9 mouse cellular contexts compared by ENCODE assay signal in the genomic region with DNA sequence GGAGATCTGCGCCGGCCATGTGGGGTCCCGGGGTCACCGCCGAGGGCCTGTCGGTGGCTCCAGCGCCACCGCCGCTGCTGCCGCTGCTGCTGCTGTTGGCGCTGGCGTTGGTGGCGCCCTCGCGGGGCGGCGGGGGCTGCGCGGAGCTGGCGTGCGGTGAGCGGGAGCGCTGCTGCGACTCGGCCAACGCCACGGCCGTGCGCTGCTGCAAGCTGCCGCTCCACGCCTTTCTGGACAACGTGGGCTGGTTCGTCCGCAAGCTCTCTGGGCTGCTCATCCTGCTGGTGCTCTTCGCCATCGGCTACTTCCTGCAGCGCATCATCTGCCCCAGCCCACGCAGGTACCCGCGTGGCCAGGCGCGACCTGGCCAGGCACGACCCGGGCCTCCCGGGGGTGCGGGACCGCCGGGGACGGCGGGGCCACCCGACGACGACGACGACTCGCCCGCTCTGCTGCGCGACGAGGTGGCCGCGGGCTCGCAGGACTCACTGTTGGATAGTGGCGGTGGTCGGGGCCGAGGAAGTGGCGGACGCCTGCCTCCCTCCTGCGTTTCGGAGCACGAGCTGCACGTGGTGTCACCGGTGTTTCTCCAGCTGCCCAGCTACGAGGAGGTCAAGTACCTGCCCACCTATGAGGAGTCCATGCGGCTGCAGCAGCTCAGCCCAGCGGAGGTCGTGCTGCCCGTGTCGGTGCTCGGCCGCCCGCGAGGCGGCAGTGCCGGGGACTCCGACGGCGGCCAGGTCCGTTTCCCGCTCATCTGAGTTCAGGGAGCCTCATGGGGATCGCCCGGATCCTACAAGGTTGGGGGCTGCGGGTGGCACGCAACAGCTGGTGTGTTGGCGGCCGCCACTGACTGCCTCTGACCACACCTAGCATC. TPM values are rescaled to one million over a fixed set of nuclear protein-coding genes. Genes with fewer than 3 reads are reported as not detected.
DNase-seq lines count a peak whose midpoint lies in the region; ATAC-seq and TF ChIP-seq lines count a peak whose summit lies in the region.
"Had no signal": no experiment of that assay in that cellular context is flagged by ENCODE, and none has a peak within 500 bp of the region (broad histone marks: within the 10 kb centered on the region; RNA-seq: fewer than 3 reads in every experiment).

No protein-coding gene starts in this region.

- no peaks in the 10 kb centered on the region for H3K9me3 ChIP-seq in forebrain, postnatal 0 days (ENCODE audit: low read length)
- H3K9me3 ChIP-seq in hindbrain, postnatal 0 days (ENCODE audit: low read length): no peaks in the 10 kb centered on the region
- no peaks in the 10 kb centered on the region for H3K9me3 ChIP-seq in limb, embryonic 11.5 days (ENCODE audit: control insufficient read depth, low read length)
- H3K9me3 ChIP-seq in midbrain, embryonic 15.5 days: no peaks in the 10 kb centered on the region
- no peaks in the 10 kb centered on the region for H3K9me3 ChIP-seq in stomach, embryonic 14.5 days (ENCODE audit: control insufficient read depth, low read depth, low read length)

- peak overlapping the region; percentile 78 for H3K4me3 ChIP-seq in forebrain, postnatal 0 days (ENCODE audit: low read depth, low read length)
- peak overlapping the region; percentile 73 for H3K4me3 ChIP-seq in hindbrain, postnatal 0 days (ENCODE audit: low read length)
- peak overlapping the region; percentile 59 for H3K4me3 ChIP-seq in limb, embryonic 11.5 days (ENCODE audit: low read depth, low read length)
- peak overlapping the region; percentile 75 for H3K4me3 ChIP-seq in midbrain, embryonic 15.5 days
- peak overlapping the region; percentile 54 for H3K4me3 ChIP-seq in stomach, embryonic 14.5 days (ENCODE audit: low read depth, low read length)
- H3K4me3 ChIP-seq: myocyte had no signal

- H3K36me3 ChIP-seq in forebrain, postnatal 0 days (ENCODE audit: insufficient read depth): no peaks in the 10 kb centered on the region
- no peaks in the 10 kb centered on the region for H3K36me3 ChIP-seq in hindbrain, postnatal 0 days (ENCODE audit: insufficient read depth, low read length)
- H3K36me3 ChIP-seq in limb, embryonic 11.5 days (ENCODE audit: control insufficient read depth, insufficient read depth, low read length): no peaks in the 10 kb centered on the region; the same call in 1 of the 2 replicates
- no peaks in the 10 kb centered on the region for H3K36me3 ChIP-seq in midbrain, embryonic 15.5 days (replicated peaks)
- H3K36me3 ChIP-seq in stomach, embryonic 14.5 days (ENCODE audit: control insufficient read depth, insufficient read depth, low read length): no peaks in the 10 kb centered on the region

- 2% methylated on average over 95 of the region's 96 CpGs for WGBS in forebrain, postnatal 0 days
- WGBS in hindbrain, postnatal 0 days: under 1% methylated on average over 95 of the region's 96 CpGs
- under 1% methylated on average over 95 of the region's 96 CpGs for WGBS in limb, embryonic 11.5 days
- WGBS in midbrain, embryonic 15.5 days: under 1% methylated on average over 95 of the region's 96 CpGs
- WGBS in stomach, embryonic 14.5 days: under 1% methylated on average over 95 of the region's 96 CpGs

- peak overlapping the region; percentile 94 for H3K4me2 ChIP-seq in forebrain, postnatal 0 days (ENCODE audit: low read depth)
- peak overlapping the region; percentile 87 for H3K4me2 ChIP-seq in hindbrain, postnatal 0 days (ENCODE audit: low read depth, low read length)
- H3K4me2 ChIP-seq in limb, embryonic 11.5 days (ENCODE audit: low read depth, severe bottlenecking): peak overlapping the region; percentile 97
- peak overlapping the region; percentile 98 for H3K4me2 ChIP-seq in midbrain, embryonic 15.5 days
- H3K4me2 ChIP-seq in stomach, embryonic 14.5 days (replicated peaks; ENCODE audit: low read depth, low read length): peak overlapping the region; percentile 100

- peak overlapping the region; percentile 17; the same call in 1 of the 2 replicates for H3K27ac ChIP-seq in forebrain, postnatal 0 days (ENCODE audit: low read depth, low read length)
- peak overlapping the region; percentile 41 for H3K27ac ChIP-seq in hindbrain, postnatal 0 days
- no peak overlapping the region for H3K27ac ChIP-seq in limb, embryonic 11.5 days (replicated peaks; ENCODE audit: low read depth, low read length)
- H3K27ac ChIP-seq in midbrain, embryonic 15.5 days: peak overlapping the region; percentile 74
- H3K27ac ChIP-seq in stomach, embryonic 14.5 days (ENCODE audit: low read length): no peak overlapping the region

- no peaks in the 10 kb centered on the region for H3K27me3 ChIP-seq in forebrain, postnatal 0 days (ENCODE audit: insufficient read depth, low read length)
- H3K27me3 ChIP-seq in hindbrain, postnatal 0 days (ENCODE audit: insufficient read depth, low read length): no peaks in the 10 kb centered on the region
- peaks cover 32% of the 10 kb centered on the region for H3K27me3 ChIP-seq in limb, embryonic 11.5 days (ENCODE audit: control insufficient read depth, insufficient read depth, low read length)
- H3K27me3 ChIP-seq in midbrain, embryonic 15.5 days (replicated peaks): peaks cover 4% of the 10 kb centered on the region; the same call in 1 of the 2 replicates
- H3K27me3 ChIP-seq in stomach, embryonic 14.5 days (ENCODE audit: control insufficient read depth, insufficient read depth, low read length): 0 out of 2 replicates have a peak, but pooled peaks cover 16% of the 10 kb centered on the region

- ATAC-seq in forebrain, postnatal 0 days: peak; percentile 86
- ATAC-seq in hindbrain, postnatal 0 days: peak; percentile 80
- ATAC-seq in limb, embryonic 11.5 days (ENCODE audit: insufficient number of reproducible peaks, low FRiP score, low TSS enrichment, low read depth): peak; percentile 74
- peak; percentile 89 for ATAC-seq in midbrain, embryonic 15.5 days (replicated peaks)
- peak; percentile 71 for ATAC-seq in stomach, embryonic 14.5 days (ENCODE audit: insufficient number of reproducible peaks, insufficient read depth, low FRiP score, low read depth)

- DNase-seq in cerebellum, postnatal 25 days: peak; percentile 33 to 42
- no peak for DNase-seq in cerebellum, adult 11-12 months
- peak; percentile 28 for DNase-seq in adrenal gland, postnatal 25 days
- peak; percentile 73 for DNase-seq in forebrain, postnatal 0 days
- peak; percentile 75 for DNase-seq in hindbrain, postnatal 0 days (ENCODE audit: low spot score)
- DNase-seq in limb, embryonic 11.5 days (ENCODE audit: low spot score): peak; percentile 66

- H3K4me1 ChIP-seq in forebrain, postnatal 0 days (ENCODE audit: insufficient read depth): peaks cover 6% of the 10 kb centered on the region
- no peaks in the 10 kb centered on the region for H3K4me1 ChIP-seq in hindbrain, postnatal 0 days (ENCODE audit: insufficient read depth, low read length)
- H3K4me1 ChIP-seq in limb, embryonic 11.5 days (ENCODE audit: control insufficient read depth, insufficient read depth, low read length): no peaks in the 10 kb centered on the region
- H3K4me1 ChIP-seq in midbrain, embryonic 15.5 days: peaks cover 18% of the 10 kb centered on the region
- peaks cover 6% of the 10 kb centered on the region; the same call in 1 of the 2 replicates for H3K4me1 ChIP-seq in stomach, embryonic 14.5 days (ENCODE audit: control insufficient read depth, insufficient read depth, low read length)

- TF ChIP-seq CTCF in forebrain, postnatal 0 days (IDR thresholded peaks at IDR 0.05; ENCODE audit: low read depth): peak; percentile 60
- peak; percentile 37; the same call in 1 of the 2 replicates for TF ChIP-seq CTCF in hindbrain, postnatal 0 days (IDR thresholded peaks at IDR 0.05; ENCODE audit: low read depth)

- peak overlapping the region; percentile 68 for H3K9ac ChIP-seq in forebrain, postnatal 0 days
- H3K9ac ChIP-seq in hindbrain, postnatal 0 days (replicated peaks; ENCODE audit: low read length): peak overlapping the region; percentile 76
- peak overlapping the region; percentile 56 for H3K9ac ChIP-seq in limb, embryonic 11.5 days (ENCODE audit: low read length)
- peak overlapping the region; percentile 66 for H3K9ac ChIP-seq in midbrain, embryonic 15.5 days
- H3K9ac ChIP-seq in stomach, embryonic 14.5 days (replicated peaks; ENCODE audit: low read depth, low read length): peak overlapping the region; percentile 25; the same call in 1 of the 2 replicates

RNA-seq across cellular contexts. Expression of a gene that starts 0.5 kb away (rescaled TPM):
- total RNA-seq in adrenal gland, postnatal 25 days (2021): 0.27 TPM in 1 of 2 replicates, not detected in the other
- 9.8 and 13.4 TPM in 2 replicates for total RNA-seq in forebrain, postnatal 0 days (2014; rRNA removed)
- polyA plus RNA-seq in forebrain, postnatal 0 days (2015; fragmentation: Nextera tagmentation; extraction: Ambion mirVana): 2.5 and 2.6 TPM in 2 replicates
- 29.0 and 32.0 TPM in 2 replicates for total RNA-seq in hindbrain, postnatal 0 days (2014; rRNA removed)
- 4.8 and 5.2 TPM in 2 replicates for polyA plus RNA-seq in hindbrain, postnatal 0 days (2015; fragmentation: Nextera tagmentation; extraction: Ambion mirVana)
- 0.26 and 0.81 TPM in 2 replicates for polyA plus RNA-seq in limb, embryonic 11.5 days (2014; fragmentation: Nextera tagmentation; extraction: Ambion mirVana)
- 3.4 and 4.6 TPM in 2 replicates for polyA plus RNA-seq in midbrain, embryonic 15.5 days (2015; fragmentation: Nextera tagmentation; extraction: Ambion mirVana)
- 0.97 and 1.4 TPM in 2 replicates for polyA plus RNA-seq in stomach, embryonic 14.5 days (2014; fragmentation: Nextera tagmentation; extraction: Ambion mirVana)
- polyA plus RNA-seq: myocyte had no signal

Comparison
In these comparisons a context has a peak if more than half of its experiments do, and no peak if none do; other contexts are left out.
1. H3K27ac ChIP-seq: peak in forebrain, postnatal 0 days (single experiment), hindbrain, postnatal 0 days (single experiment) and midbrain, embryonic 15.5 days (single experiment); none in limb, embryonic 11.5 days (single experiment) and stomach, embryonic 14.5 days (single experiment).
2. H3K9ac ChIP-seq: peak in every context shown above with its lines; median percentile 76 in hindbrain, postnatal 0 days; 68 in forebrain, postnatal 0 days; 66 in midbrain, embryonic 15.5 days; 56 in limb, embryonic 11.5 days; 25 in stomach, embryonic 14.5 days.
3. Peak in every context shown above with its lines, with median percentiles within 50 percentile points of each other: ATAC-seq, H3K4me2 ChIP-seq and H3K4me3 ChIP-seq.